Mouse (Mus musculus) heart, postnatal 4 days (tissue): Measurements from ENCODE around the gene Sec61a1. TPM values are rescaled to one million over a fixed set of nuclear protein-coding genes. Genes with fewer than 3 reads are reported as not detected.

ENCODE experiments used
- total RNA-seq, 2 experiments: library from RNA; stranded (reverse); gene quantifications; 2 replicates each; pipeline ENCODE4 v1.2.3; 2021

Gene Sec61a1
- total RNA-seq, 2 experiments from 2014 or later: 116 to 121 TPM

Other genes with a start within 250 kb of the Sec61a1 start
- gene Eefsec, start 72.4 kb downstream of the Sec61a1 start, total RNA-seq: 10 to 100 TPM; 13.2 to 16.8 TPM
- 10 to 100 TPM; 24.5 to 24.7 TPM for gene Ruvbl1, start 53.5 kb downstream of the Sec61a1 start, total RNA-seq
- 10 to 100 TPM; 20.1 to 25.7 TPM for gene Kbtbd12, start 119.0 kb upstream of the Sec61a1 start, total RNA-seq
- 100 to 1,000 TPM; 132 to 138 TPM for gene Mgll, start 205.5 kb upstream of the Sec61a1 start, total RNA-seq